Mouse (Mus musculus) stomach, embryonic 15.5 days (tissue): Measurements from ENCODE around the gene Cacna1h. TPM values are rescaled to one million over a fixed set of nuclear protein-coding genes. Genes with fewer than 3 reads are reported as not detected.

Experiments
- ATAC-seq: fragments of 200-750 bp; cut with Nextera tagmentation; 2 replicates; pipeline ENCODE4 v1.8.0; 2017; ENCODE audit warnings: low read depth, moderate number of reproducible peaks, moderate TSS enrichment; ENCODE audit not compliant: insufficient read depth, low FRiP score
- H3K27ac ChIP-seq: fragments of 300-500 bp; sonication (generic); 2 replicates; pipeline ENCODE4 v1.5.1; 2015; ENCODE audit warnings: mild to moderate bottlenecking, inconsistent platforms
- H3K27me3 ChIP-seq: fragments of 300-500 bp; sonication (generic); replicated peaks from 2 replicates; pipeline ENCODE4 v1.6.1; 2015; ENCODE audit warnings: inconsistent platforms
- H3K36me3 ChIP-seq: fragments of 300-500 bp; sonication (generic); 2 replicates; pipeline ENCODE4 v1.6.1; 2015; ENCODE audit warnings: inconsistent platforms
- H3K4me1 ChIP-seq: fragments of 300-500 bp; sonication (generic); 2 replicates; pipeline ENCODE4 v1.6.1; 2015; ENCODE audit warnings: inconsistent platforms
- H3K4me2 ChIP-seq: fragments of 300-500 bp; sonication (generic); 2 replicates; pipeline ENCODE4 v1.6.1; 2015; ENCODE audit warnings: mild to moderate bottlenecking, inconsistent platforms
- H3K4me3 ChIP-seq: fragments of 300-500 bp; sonication (generic); replicated peaks from 2 replicates; pipeline ENCODE4 v1.5.1; 2015; ENCODE audit warnings: inconsistent platforms
- H3K9ac ChIP-seq: fragments of 300-500 bp; sonication (generic); 2 replicates; pipeline ENCODE4 v1.6.1; 2015; ENCODE audit warnings: inconsistent platforms
- H3K9me3 ChIP-seq: fragments of 300-500 bp; sonication (generic); 2 replicates; pipeline ENCODE4 v1.6.1; 2016; ENCODE audit warnings: inconsistent platforms
- WGBS: fragments of 180-500 bp; shearing (Covaris S2); methylation state at CpG from one replicate; pipeline ENCODE4 v1.1.7; 2015; 5-methylcytosine and 5-hydroxymethylcytosine counted together
- polyA plus RNA-seq: library from polyadenylated mRNA; unstranded; fragments of >200 nt; fragmentation: Nextera tagmentation; extraction: Ambion mirVana; gene quantifications from 2 replicates; pipeline ENCODE4 v1.2.1, GENCODE M21; 2015

The Cacna1h gene
- polyA plus RNA-seq, 1 experiment from 2014 or later: 5.6 TPM

GRCm38 (mm10) chr17:25466257-25466656, 32.7 kb upstream of the Cacna1h start:
- Histone ChIP-seq H3K4me1 (peaks cover 13% of the 10 kb centered on the region), H3K9ac (no peak overlapping the region), H3K4me2 (no peak overlapping the region), H3K27ac (no peak overlapping the region), H3K36me3 (no peaks in the 10 kb centered on the region), H3K4me3 (no peak overlapping the region), H3K9me3 (no peaks in the 10 kb centered on the region), H3K27me3 (no peaks in the 10 kb centered on the region)
- WGBS: 77% methylated on average over 2 of the region's 2 CpGs
- ATAC-seq: no peak

- 79% methylated on average over 4 of the region's 4 CpGs for WGBS
- Histone ChIP-seq H3K36me3 (no peaks in the 10 kb centered on the region), H3K4me1 (peaks cover 13% of the 10 kb centered on the region), H3K9me3 (no peaks in the 10 kb centered on the region), H3K27me3 (no peaks in the 10 kb centered on the region), H3K4me2 (no peak overlapping the region), H3K27ac (no peak overlapping the region), H3K4me3 (no peak overlapping the region), H3K9ac (no peak overlapping the region)
- ATAC-seq: no peak
Measured at GRCm38 (mm10) chr17:25464091-25464490, 30.5 kb upstream of the Cacna1h start.

GRCm38 (mm10) chr17:25463326-25463945, 29.9 kb upstream of the Cacna1h start:
- ATAC-seq: no peak
- WGBS: 42% methylated on average over 4 of the region's 4 CpGs

GRCm38 (mm10) chr17:25462236-25462875, 28.8 kb upstream of the Cacna1h start:
- no peak overlapping the region for H3K9ac ChIP-seq
- H3K36me3 ChIP-seq: no peaks in the 10 kb centered on the region
- ATAC-seq: peak; percentile 88
- H3K9me3 ChIP-seq: no peaks in the 10 kb centered on the region
- H3K4me3 ChIP-seq: no peak overlapping the region
- peaks cover 13% of the 10 kb centered on the region for H3K4me1 ChIP-seq
- WGBS: 15% methylated on average over 9 of the region's 9 CpGs
- H3K4me2 ChIP-seq: no peak overlapping the region; the same call in 1 of the 2 replicates
- H3K27me3 ChIP-seq: no peaks in the 10 kb centered on the region
- H3K27ac ChIP-seq: peak overlapping the region; percentile 65

More at GRCm38 (mm10) chr17:25463326-25463945, 29.9 kb upstream of the Cacna1h start:
- H3K4me3 ChIP-seq: no peak overlapping the region
- H3K4me1 ChIP-seq: peaks cover 13% of the 10 kb centered on the region
- H3K4me2 ChIP-seq: no peak overlapping the region
- H3K9ac ChIP-seq: no peak overlapping the region
- no peak overlapping the region for H3K27ac ChIP-seq
- H3K36me3 ChIP-seq: no peaks in the 10 kb centered on the region
- no peaks in the 10 kb centered on the region for H3K9me3 ChIP-seq
- no peaks in the 10 kb centered on the region for H3K27me3 ChIP-seq

- no peak for ATAC-seq
- 54% methylated on average over 8 of the region's 8 CpGs for WGBS
- H3K36me3 ChIP-seq: no peaks in the 10 kb centered on the region
- no peaks in the 10 kb centered on the region for H3K4me1 ChIP-seq
- no peak overlapping the region for H3K4me2 ChIP-seq
- H3K9me3 ChIP-seq: no peaks in the 10 kb centered on the region
- no peak overlapping the region for H3K4me3 ChIP-seq
- H3K27ac ChIP-seq: no peak overlapping the region
- H3K9ac ChIP-seq: no peak overlapping the region
- H3K27me3 ChIP-seq: no peaks in the 10 kb centered on the region
Measured at GRCm38 (mm10) chr17:25456540-25456939, 23.0 kb upstream of the Cacna1h start.

GRCm38 (mm10) chr17:25454272-25454671, 20.7 kb upstream of the Cacna1h start, which contains the start of gene Tekt4:
Tekt4 (plus strand) TSS chr17:25454615.
- H3K4me2 ChIP-seq: no peak within 1 kb of the TSS
- no peaks in the 10 kb centered on the region for H3K36me3 ChIP-seq
- H3K4me3 ChIP-seq: no peak within 1 kb of the TSS
- 37% methylated on average over 2 of the region's 2 CpGs for WGBS
- no peaks in the 10 kb centered on the region for H3K27me3 ChIP-seq
- no peak within 1 kb of the TSS for H3K27ac ChIP-seq
- no peaks in the 10 kb centered on the region for H3K4me1 ChIP-seq
- H3K9ac ChIP-seq: no peak within 1 kb of the TSS
- no peak for ATAC-seq
- H3K9me3 ChIP-seq: no peaks in the 10 kb centered on the region

- no peak for ATAC-seq
- WGBS: 73% methylated on average over 5 of the region's 5 CpGs
Measured at GRCm38 (mm10) chr17:25452246-25452965, 18.8 kb upstream of the Cacna1h start.

GRCm38 (mm10) chr17:25450329-25450728, 16.7 kb upstream of the Cacna1h start:
- no peaks in the 10 kb centered on the region for H3K27me3 ChIP-seq
- ATAC-seq: no peak
- H3K9ac ChIP-seq: no peak overlapping the region
- no peaks in the 10 kb centered on the region for H3K36me3 ChIP-seq
- no peak overlapping the region for H3K27ac ChIP-seq
- H3K4me3 ChIP-seq: no peak overlapping the region
- 0 out of 2 replicates have a peak, but pooled peaks cover 4% of the 10 kb centered on the region for H3K4me1 ChIP-seq
- no peaks in the 10 kb centered on the region for H3K9me3 ChIP-seq
- H3K4me2 ChIP-seq: no peak overlapping the region
- 63% methylated on average over 4 of the region's 4 CpGs for WGBS

More at GRCm38 (mm10) chr17:25452246-25452965, 18.8 kb upstream of the Cacna1h start:
- Histone ChIP-seq H3K4me1 (0 out of 2 replicates have a peak, but pooled peaks cover 4% of the 10 kb centered on the region), H3K9ac (no peak overlapping the region), H3K4me2 (no peak overlapping the region), H3K36me3 (no peaks in the 10 kb centered on the region), H3K27me3 (no peaks in the 10 kb centered on the region), H3K27ac (no peak overlapping the region), H3K9me3 (no peaks in the 10 kb centered on the region), H3K4me3 (no peak overlapping the region)

- no peaks in the 10 kb centered on the region for H3K27me3 ChIP-seq
- no peaks in the 10 kb centered on the region for H3K36me3 ChIP-seq
- H3K9me3 ChIP-seq: no peaks in the 10 kb centered on the region
- no peak overlapping the region for H3K4me2 ChIP-seq
- WGBS: 72% methylated on average over 12 of the region's 12 CpGs
- no peak overlapping the region for H3K27ac ChIP-seq
- no peak overlapping the region for H3K9ac ChIP-seq
- no peak for ATAC-seq
- peaks cover 10% of the 10 kb centered on the region; the same call in 1 of the 2 replicates for H3K4me1 ChIP-seq
- H3K4me3 ChIP-seq: no peak overlapping the region
Measured at GRCm38 (mm10) chr17:25447865-25448264, 14.3 kb upstream of the Cacna1h start.

- Histone ChIP-seq H3K27ac (no peak overlapping the region), H3K4me1 (peaks cover 10% of the 10 kb centered on the region; the same call in 1 of the 2 replicates), H3K9me3 (no peaks in the 10 kb centered on the region)
Measured at GRCm38 (mm10) chr17:25445841-25446240, 12.3 kb upstream of the Cacna1h start.

GRCm38 (mm10) chr17:25445074-25445473, 11.5 kb upstream of the Cacna1h start:
- H3K4me3 ChIP-seq: no peak overlapping the region
- H3K36me3 ChIP-seq: no peaks in the 10 kb centered on the region
- H3K27ac ChIP-seq: 0 out of 2 replicates have a peak overlapping the region, but pooled peaks have one; percentile 4
- WGBS: 50% methylated on average over 4 of the region's 4 CpGs
- peaks cover 10% of the 10 kb centered on the region; the same call in 1 of the 2 replicates for H3K4me1 ChIP-seq
- no peak overlapping the region for H3K4me2 ChIP-seq
- H3K9me3 ChIP-seq: no peaks in the 10 kb centered on the region
- no peak for ATAC-seq
- no peak overlapping the region for H3K9ac ChIP-seq
- H3K27me3 ChIP-seq: no peaks in the 10 kb centered on the region

More at GRCm38 (mm10) chr17:25445841-25446240, 12.3 kb upstream of the Cacna1h start:
- no peaks in the 10 kb centered on the region for H3K27me3 ChIP-seq
- H3K4me2 ChIP-seq: no peak overlapping the region
- no peak overlapping the region for H3K4me3 ChIP-seq
- H3K36me3 ChIP-seq: no peaks in the 10 kb centered on the region
- H3K9ac ChIP-seq: no peak overlapping the region
- ATAC-seq: no peak
- 92% methylated on average over 3 of the region's 3 CpGs for WGBS

GRCm38 (mm10) chr17:25442889-25443288, 9.3 kb upstream of the Cacna1h start:
- H3K36me3 ChIP-seq: no peaks in the 10 kb centered on the region
- H3K9me3 ChIP-seq: no peaks in the 10 kb centered on the region
- no peak overlapping the region for H3K4me2 ChIP-seq
- H3K27me3 ChIP-seq: no peaks in the 10 kb centered on the region
- no peak for ATAC-seq
- H3K27ac ChIP-seq: no peak overlapping the region
- WGBS: 51% methylated on average over 3 of the region's 3 CpGs
- H3K4me3 ChIP-seq: no peak overlapping the region
- peaks cover 6% of the 10 kb centered on the region; the same call in 1 of the 2 replicates for H3K4me1 ChIP-seq
- H3K9ac ChIP-seq: no peak overlapping the region
